Mouse (Mus musculus) B cell, adult 2 months (primary cell): Measurements from ENCODE around the gene Pkdrej.

Experiments
- DNase-seq, 2 experiments: peaks; one replicate each; pipeline ENCODE4 v3.0.0; 2022

Pkdrej gene

GRCm38 (mm10) chr15:85765022-85765421 is 56.5 kb downstream of the Pkdrej start:
- no peak for DNase-seq
